Mouse (Mus musculus) adrenal gland, postnatal 36 days (tissue): ENCODE measurements around the gene Eftud2. TPM values are rescaled to one million over a fixed set of nuclear protein-coding genes. Genes with fewer than 3 reads are reported as not detected.

Source experiments
- DNase-seq, 2 experiments: peaks; one replicate each; pipeline ENCODE4 v3.0.0; 2021; ENCODE audit warnings: mixed read lengths in 1 of 2
- total RNA-seq, 2 experiments: library from RNA; stranded (reverse); gene quantifications; 2 replicates each; pipeline ENCODE4 v1.2.3; 2021

Eftud2 gene
- total RNA-seq, 2 experiments from 2014 or later: 79.9 to 87.2 TPM

DNA sequence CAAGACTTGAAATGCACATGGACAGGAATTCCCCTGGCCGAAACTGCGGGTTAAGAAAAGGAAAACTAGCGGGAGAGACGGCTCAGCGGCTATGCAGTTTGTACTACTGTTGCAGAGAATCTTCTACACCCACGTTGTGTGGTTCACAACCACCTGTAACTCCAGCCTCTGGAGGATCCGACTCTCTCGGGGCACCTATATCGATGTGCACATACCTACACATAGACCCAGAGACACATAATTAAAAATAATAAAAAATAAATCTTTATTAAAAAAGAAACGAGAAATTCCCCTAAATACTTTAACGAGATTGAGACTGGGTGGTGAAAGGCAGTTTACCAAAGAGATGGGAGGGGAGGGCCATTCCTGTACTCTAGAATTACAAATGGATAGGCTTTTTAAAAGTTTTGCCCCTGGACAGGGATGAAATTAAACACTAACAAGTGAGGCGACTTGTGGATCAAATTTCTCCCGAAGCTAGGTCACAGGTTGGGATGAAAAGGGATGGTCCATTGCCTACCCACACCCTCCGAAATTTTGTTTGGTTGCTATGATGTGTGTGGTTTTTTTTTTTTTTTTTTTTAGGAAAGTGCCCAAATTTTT, 60.9 kb downstream of the Eftud2 start:
- DNase-seq: no peak

DNA sequence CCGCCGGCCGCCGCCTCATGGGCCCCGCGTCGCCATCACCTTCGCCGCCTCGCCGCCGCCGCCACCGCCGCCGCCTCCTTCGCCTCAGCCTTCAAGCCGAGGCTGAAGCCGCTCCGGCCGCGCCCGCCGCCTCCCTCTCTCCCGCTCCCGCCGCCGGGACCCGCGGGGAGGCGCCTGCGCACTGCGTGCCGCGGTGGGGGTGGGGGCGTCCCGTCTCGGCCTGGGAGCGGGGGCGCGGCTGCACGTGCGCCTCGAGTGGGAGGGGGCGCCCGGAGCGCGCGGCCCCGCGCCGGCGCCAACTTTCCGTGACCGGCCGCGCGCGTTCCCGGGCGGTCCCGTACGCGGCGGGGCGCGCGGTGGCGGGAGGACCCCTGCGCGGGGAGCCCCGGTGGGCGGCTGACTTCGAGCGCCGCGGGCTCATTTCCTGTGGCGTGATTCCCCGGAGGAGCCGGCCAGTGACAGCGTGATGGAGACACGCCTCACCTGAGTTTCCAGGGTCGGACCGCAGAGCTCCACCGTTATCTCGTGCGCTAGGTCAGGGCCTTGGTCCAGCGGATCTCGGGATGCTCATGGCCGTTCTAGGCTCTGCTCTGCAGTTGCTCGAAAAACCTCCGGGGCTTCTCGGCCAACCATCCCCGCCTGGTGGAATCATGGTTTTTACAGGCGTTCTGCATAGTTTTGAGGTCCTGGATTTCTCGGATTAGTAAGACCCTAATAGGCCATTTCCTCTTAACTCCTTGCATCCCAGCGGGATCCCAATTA, 61.6 kb downstream of the Eftud2 start, which contains the start of gene Gjc1:
Gjc1 (minus strand) TSS at position 680 of the 762 bp plus-strand sequence.
- peak; percentile 83 to 90 for DNase-seq

DNA sequence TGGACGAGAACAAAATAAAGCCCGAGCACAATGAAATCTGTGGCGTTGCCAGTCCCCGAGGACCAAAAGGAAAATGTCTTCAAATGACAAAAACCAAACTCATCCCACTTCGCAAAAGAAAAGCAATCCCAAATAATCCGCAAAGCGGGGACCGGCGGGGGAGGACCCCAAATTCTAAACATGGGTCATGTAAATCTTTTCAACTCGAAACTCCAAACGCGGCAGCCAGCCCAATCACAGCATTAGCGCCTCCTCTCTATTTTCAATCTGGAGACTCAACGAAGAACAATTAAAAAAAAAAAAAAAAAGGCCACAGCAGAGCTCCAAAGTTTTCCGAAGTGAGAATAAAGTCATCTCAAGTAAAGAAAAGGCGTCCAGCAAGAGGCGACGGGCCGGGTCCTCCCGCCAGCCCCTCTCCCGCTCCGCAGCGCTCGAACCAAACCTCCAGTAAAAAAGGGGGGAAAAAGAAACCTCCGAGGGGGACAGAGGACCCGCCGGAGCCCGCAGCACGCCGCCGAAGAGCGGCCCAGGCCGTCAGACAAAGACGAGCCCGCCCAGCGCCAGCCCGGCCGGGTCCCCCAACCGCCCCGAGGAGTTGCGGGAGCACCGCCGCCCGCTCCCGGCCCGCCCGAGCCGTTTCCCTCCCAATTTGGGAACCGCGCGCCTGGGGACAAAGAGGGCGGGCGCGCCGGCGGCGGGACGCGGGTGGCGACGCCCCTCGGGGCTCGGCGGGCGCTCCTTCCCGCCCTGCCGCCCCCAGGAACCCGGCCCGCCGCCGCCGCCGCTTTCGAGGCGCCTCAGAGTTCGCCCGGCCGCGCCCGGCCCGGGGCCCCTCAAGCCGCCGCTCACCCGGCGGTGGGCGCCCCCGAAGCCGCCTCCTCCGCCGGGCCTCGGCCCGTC, 62.4 kb downstream of the Eftud2 start:
- peak; percentile 44 to 66 for DNase-seq

DNA sequence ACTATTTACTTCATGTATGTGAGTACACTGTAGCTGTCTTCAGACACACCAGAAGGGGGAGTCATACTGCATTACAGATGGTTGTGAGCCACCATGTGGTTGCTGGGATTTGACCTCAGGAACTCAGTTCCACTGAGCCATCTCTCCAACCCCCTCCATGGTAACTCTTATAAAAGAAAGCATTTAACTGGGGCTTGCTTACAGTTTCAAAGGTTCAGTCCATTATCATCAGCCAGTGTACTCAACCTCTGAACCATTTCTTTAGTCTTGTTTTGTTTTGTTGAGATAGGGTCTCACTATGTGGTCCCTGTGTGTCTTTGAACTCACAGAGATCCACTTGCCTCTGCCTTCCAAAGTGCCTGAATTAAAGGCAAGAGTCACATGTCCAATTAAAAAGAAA, 65.9 kb downstream of the Eftud2 start:
- DNase-seq: no peak

DNA sequence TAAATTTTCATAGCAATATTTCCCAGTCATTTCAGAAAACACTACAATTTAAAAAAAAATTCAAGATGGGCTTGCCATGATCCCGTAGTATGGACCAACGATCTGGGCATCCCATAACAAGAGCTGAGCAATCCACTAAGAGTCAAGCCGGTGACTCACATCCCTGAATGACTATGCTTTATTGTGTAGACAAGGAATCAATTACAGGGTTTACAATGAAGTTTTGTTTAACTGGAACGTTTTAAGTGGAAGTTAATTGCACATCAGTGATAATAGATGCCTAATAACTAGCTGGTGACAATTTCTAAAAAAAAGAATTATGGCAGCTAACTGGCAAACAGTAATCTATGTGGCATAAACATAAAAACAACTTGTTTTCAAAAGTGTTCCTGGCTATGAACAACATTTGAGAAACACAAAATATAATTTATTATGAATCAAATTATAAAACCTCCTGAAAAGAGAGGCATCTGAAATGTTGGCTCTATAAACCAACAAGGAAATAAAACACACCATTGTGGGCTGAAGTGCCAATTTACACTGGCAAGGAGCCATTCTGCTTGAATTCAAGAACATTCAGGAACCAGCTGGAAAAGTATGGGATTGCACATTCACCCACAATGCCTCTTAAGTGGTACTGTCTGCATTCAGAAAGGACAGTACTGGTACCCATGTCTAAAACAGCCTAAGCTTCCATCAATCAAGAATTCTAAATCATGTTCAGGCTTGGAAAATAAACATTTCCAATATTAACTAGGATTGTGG, 69.9 kb downstream of the Eftud2 start:
- DNase-seq: no peak

DNA sequence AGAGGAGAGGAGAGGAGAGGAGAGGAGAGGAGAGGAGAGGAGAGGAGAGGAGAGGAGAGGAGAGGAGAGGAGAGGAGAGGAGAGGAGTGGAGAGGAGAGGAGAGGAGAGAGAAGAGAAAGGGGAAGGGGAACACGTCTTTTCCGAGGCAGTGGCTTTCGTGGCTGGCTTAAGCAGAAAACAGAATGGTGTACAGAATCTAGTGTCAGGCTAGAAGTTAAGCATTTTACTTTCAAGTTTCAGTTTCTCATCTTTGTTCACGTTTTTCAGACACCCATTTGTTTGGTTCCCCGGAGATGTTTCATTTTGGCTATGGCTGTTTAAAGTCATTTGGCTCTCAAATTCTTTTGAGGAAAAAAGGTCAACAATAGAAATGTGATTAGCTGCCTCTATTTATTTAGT, 72.5 kb downstream of the Eftud2 start:
- DNase-seq: no peak

DNA sequence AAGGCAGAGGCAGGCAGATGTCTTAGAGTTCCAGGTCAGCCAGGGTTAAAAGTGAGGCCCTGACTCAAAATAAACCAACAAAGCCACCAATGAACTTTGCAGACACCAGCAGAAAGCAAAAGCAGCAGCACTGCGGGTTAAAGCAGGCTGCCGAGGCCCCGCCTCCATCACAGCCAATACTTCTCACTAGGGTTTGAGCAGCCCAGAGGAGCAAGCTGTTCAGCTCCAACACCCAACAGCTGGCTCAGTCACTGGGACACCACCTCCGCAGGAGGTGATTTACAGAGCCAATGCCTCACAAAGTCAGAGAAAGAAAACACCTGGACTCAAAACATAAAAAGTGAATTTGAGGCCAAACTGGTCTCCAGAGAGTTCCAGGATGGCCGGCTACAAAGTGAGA, 77.3 kb downstream of the Eftud2 start:
- no peak for DNase-seq

DNA sequence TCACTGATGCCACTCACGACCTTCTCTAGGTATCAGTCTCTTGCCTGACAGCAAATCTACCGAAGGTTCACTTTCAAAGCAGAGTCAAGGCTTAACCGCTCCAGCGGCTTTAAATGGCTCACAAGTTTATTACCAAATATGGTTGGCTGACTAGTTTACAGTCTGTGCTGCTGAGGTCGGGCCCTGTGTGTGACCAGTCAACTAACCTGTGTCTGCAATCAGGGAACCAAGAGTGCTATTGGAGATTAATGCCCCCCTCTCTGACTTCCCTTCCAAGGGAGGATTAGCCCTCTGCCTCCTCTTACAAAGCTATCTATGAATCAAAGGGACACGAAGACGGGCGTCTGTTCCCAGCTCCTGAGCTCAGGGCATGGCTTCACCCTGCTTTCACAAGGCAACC, 86.6 kb downstream of the Eftud2 start:
- no peak for DNase-seq

DNA sequence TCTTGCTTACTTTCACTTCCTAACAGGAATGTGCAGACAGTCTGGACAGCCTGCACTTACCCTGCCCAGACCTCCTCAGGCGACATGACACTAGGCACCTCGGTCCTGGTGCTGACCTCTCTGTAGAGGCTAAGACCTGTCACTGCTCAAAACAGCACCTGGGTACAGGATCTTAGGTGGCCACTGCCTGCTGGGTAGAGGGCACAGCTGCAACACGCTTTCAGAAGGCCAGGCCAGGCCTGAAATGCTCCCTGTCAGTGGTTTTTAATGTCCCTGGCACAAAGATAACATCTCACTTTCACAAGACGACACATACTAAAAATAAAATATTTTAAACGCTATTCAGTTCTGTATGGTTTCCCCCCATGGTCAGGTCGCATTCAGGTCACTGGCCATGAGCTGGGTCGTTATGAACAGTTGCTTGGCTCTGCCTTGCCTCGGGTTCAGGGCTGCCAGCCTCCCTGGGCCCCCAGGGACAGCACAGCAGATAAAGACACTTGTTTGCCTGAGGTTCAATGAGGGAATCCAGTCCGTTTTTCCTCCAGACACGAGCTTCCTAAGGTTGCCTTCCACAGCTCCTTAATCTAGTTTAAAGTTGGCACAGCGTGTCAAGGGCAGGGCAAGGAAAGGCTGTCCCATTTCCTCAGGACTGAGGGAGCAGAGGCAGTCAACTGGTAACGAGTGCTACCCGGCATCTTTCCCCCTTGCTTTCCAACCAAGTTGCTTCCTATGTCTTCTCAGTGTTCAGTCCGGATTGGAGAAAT, 88.9 kb downstream of the Eftud2 start:
- DNase-seq: no peak

Other genes starting within 250 kb of the Eftud2 start
- gene Meioc, start 217.3 kb downstream of the Eftud2 start, total RNA-seq: not detected
- gene Ccdc43, start 183.2 kb downstream of the Eftud2 start, total RNA-seq: 10 to 100 TPM; 29.2 to 29.5 TPM
- gene Adam11, start 119.5 kb downstream of the Eftud2 start, total RNA-seq: 1 to 10 TPM; 2.7 to 3.4 TPM
- gene Gjc1, start 61.3 kb downstream of the Eftud2 start, total RNA-seq: 10 to 100 TPM; 13.6 to 21.6 TPM
- 1 to 10 TPM; 1.7 to 2.6 TPM for gene Higd1b, start 45.1 kb downstream of the Eftud2 start, total RNA-seq
- gene Ccdc103, start 219 bp upstream of the Eftud2 start, total RNA-seq: under 1 TPM; 0.30 to 0.76 TPM
- gene Fam187a, start 4.2 kb upstream of the Eftud2 start, total RNA-seq: not detected
- gene Gfap, start 19.9 kb upstream of the Eftud2 start, total RNA-seq: under 1 TPM; 0.10 to 0.66 TPM
- gene Kif18b, start 44.1 kb upstream of the Eftud2 start, total RNA-seq: 1 to 10 TPM; 1.8 to 2.1 TPM
- 10 to 100 TPM; 32.8 to 40.4 TPM for gene C1ql1, start 65.7 kb upstream of the Eftud2 start, total RNA-seq
- gene Nmt1, start 147.2 kb upstream of the Eftud2 start, total RNA-seq: 100 to 1,000 TPM; 100 to 114 TPM
- 10 to 100 TPM; 65.4 to 66.8 TPM for gene Dcakd, start 147.3 kb upstream of the Eftud2 start, total RNA-seq
- 10 to 100 TPM; 10.1 to 11.1 TPM for gene Plcd3, start 220.7 kb upstream of the Eftud2 start, total RNA-seq
- 100 to 1,000 TPM; 118 to 127 TPM for gene Acbd4, start 220.7 kb upstream of the Eftud2 start, total RNA-seq
- 10 to 100 TPM; 68.8 to 72.2 TPM for gene Hexim1, start 235.2 kb upstream of the Eftud2 start, total RNA-seq